Mouse (Mus musculus): ENCODE data around the gene March9.

DNA sequence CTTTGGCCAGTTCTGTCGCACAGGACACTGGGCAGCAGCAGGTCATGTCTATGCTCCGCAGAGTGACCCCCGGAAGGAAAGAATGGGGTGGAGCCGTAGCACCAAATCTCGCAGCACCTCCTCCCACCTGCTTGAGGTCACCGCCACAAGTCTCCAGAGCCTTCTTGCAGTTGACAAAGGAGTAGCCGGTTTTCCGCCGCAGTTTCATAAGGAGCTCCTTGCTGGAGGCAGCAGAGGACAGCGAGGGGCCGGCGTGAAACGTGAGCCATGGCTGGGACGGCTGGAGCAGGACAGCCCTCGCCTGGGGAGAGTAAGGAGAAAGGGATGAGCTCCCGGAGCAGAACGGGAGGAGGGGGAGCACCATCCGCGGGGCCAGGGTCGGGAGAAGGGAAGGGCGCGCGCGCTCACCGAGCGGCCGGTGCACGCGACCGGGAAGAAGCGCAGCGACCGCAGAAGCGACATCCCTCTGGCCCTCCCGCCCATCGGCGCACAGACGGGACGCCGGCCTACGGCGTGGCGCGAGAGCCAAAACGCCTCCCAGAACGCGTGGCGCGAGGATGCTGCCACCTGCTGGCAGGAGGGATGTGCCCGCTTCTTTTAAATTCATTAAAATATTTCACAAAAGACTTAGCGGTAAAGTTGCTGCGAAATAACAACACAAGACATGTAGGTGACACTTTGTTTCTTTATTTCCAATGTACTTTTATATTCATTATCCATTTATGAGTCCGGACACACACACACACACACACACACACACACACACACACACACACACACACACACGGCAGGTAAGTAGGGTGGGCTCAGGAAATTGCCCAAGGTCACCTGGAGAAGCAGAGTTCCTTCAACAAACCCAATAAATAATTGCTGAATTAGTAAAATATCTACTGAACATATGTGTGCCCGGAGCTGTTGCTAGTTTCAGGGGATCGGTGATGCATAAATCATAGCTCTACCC is 29.4 kb downstream of the March9 start, which contains the start of gene Tsfm:
- TF ChIP-seq CTCF (IDR thresholded peaks at IDR 0.05; ENCODE audit: low read depth) (peak; percentile 99), EP300 (IDR thresholded peaks at IDR 0.05; ENCODE audit: low read depth) (no peak)

All from liver, postnatal 0 days (tissue).